Mouse (Mus musculus): ENCODE results near the gene Sh3bgrl. TPM values are rescaled to one million over a fixed set of nuclear protein-coding genes. Genes with fewer than 3 reads are reported as not detected.

Sh3bgrl gene
- polyA plus RNA-seq (2012; rRNA removed), result 103 and 105 TPM in 2 replicates

DNA sequence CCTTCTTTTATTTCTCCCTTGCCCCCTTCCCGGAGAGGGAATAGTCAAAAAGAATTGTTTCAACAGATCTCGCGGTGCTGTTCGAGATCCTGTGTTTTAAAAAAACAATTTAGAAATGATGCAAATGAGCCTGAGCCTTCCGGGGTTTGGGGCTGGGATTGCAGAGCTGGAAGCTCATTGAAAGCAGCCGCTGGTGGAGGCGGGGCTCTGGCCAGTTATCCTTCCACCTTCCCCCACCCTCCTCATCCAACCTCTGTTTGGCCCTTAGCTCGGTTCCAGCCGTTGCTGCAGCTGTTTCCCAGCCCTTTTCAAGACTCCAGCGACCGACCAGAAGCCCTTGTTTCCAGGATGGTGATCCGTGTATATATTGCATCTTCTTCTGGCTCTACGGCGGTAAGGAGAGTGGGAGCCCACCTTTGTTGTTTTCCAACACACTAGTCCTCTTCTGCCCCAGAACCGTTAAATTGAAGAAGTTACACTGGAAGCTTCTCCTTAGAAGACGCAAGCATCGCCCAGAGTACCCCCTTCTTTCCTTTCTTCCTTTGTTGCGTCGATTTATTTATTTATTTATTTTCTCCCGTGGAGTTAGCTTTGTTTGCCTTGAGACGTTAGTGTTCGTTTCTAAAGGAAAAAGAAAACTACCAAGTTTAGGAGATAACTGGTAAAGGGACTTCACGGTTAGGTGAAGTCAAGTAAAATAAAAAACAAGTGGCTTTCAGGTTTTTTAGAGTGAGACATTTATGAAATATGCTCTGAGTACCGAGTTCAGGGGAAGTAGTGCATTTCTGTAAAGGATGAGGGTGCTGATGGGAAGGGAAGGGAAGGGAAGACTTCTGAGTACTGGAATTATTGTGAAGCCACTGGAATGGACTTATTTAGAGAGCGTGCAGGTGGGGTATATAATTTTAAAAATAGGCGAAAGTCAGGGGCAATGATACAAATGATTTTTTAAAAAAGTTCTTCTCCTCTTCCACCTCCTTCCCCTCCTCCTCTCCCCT lies at the start of gene Sh3bgrl:
TSS of gene Sh3bgrl (plus strand) at position 121 of the 998 bp plus-strand sequence.

DNA sequence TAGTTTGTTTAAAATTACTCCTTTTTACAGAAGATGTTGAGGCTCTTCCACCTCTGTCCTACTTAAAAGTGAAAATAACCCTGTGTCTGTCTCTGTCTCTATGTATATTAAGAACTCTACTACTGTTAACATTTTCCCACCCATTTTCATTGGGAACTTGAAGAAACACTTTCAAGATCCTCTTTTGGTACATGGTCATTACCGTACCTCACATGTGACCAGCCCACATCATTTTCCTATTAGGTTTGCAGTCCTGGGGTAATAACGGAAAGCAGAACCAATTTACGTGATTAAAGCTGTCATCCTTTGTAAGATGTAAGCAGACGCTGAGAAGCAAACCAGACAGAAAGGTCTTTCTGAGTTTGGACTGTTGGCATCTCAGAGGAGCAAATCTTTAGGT lies 101.3 kb downstream of the Sh3bgrl start, which contains the start of gene Gm6377:
TSS of gene Gm6377 (plus strand) at position 289 of the 400 bp plus-strand sequence.

Other genes starting within 250 kb of the Sh3bgrl start
- gene Hmgn5, start 82.0 kb upstream of the Sh3bgrl start, polyA plus RNA-seq (2012; rRNA removed), result 6.9 and 9.5 TPM in 2 replicates
- 0.05 and 0.13 TPM in 2 replicates for gene Gm6377, start 101.4 kb downstream of the Sh3bgrl start, polyA plus RNA-seq (2012; rRNA removed)

Measured in central nervous system, embryonic 18 days (tissue).